Mouse (Mus musculus) heart, embryonic 14.5 days (tissue): ENCODE measurements around the gene Dcst2. TPM values are rescaled to one million over a fixed set of nuclear protein-coding genes. Genes with fewer than 3 reads are reported as not detected.

Experiments used
- ATAC-seq: fragments of 200-750 bp; cut with Nextera tagmentation; 2 replicates; pipeline ENCODE4 v1.8.0; 2017; ENCODE audit warnings: low read depth, moderate TSS enrichment; ENCODE audit not compliant: insufficient number of reproducible peaks, insufficient read depth, low FRiP score
- H3K27ac ChIP-seq, 2 experiments: fragments of 200-500 bp in 1 of 2; fragments of 300-500 bp in 1 of 2; sonication (generic) in 1 of 2; replicated peaks in 1 of 2; 2 replicates each; pipeline ENCODE4 v1.5.1; 2012 to 2014; ENCODE audit warnings: low read depth in 2 of 2, low read length in 2 of 2, control low read depth in 1 of 2, mild to moderate bottlenecking in 1 of 2, mixed read lengths in 1 of 2; ENCODE audit not compliant: control insufficient read depth in 1 of 2, insufficient read depth in 1 of 2
- H3K27me3 ChIP-seq: fragments of 300-500 bp; sonication (generic); 2 replicates; pipeline ENCODE4 v1.6.1; 2014; ENCODE audit warnings: mild to moderate bottlenecking, low read length, control low read depth; ENCODE audit not compliant: control insufficient read depth, insufficient read depth
- H3K36me3 ChIP-seq: fragments of 300-500 bp; sonication (generic); 2 replicates; pipeline ENCODE4 v1.6.1; 2014; ENCODE audit warnings: mild to moderate bottlenecking, control low read depth, low read length, mixed read lengths; ENCODE audit not compliant: control insufficient read depth, insufficient read depth
- H3K4me1 ChIP-seq, 2 experiments: fragments of 200-500 bp in 1 of 2; fragments of 300-500 bp in 1 of 2; sonication (generic) in 1 of 2; 2 replicates each; pipeline ENCODE4 v1.6.1; 2012 to 2014; ENCODE audit warnings: low read length in 2 of 2, control low read depth in 1 of 2, mixed read lengths in 1 of 2; ENCODE audit not compliant: control insufficient read depth in 2 of 2, insufficient read depth in 2 of 2
- H3K4me2 ChIP-seq: fragments of 300-500 bp; sonication (generic); 2 replicates; pipeline ENCODE4 v1.6.1; 2014; ENCODE audit warnings: mild to moderate bottlenecking, low read length
- H3K4me3 ChIP-seq, 2 experiments: fragments of 200-500 bp in 1 of 2; fragments of 300-500 bp in 1 of 2; sonication (generic) in 1 of 2; 2 replicates each; pipeline ENCODE4 v1.5.1; 2012 to 2014; ENCODE audit warnings: low read length in 2 of 2, mild to moderate bottlenecking in 2 of 2, control low read depth in 1 of 2, low read depth in 1 of 2, moderate library complexity in 1 of 2; ENCODE audit not compliant: control insufficient read depth in 1 of 2, insufficient read depth in 1 of 2
- H3K9ac ChIP-seq: fragments of 300-500 bp; sonication (generic); 2 replicates; pipeline ENCODE4 v1.6.1; 2014; ENCODE audit warnings: mild to moderate bottlenecking, low read length
- H3K9me3 ChIP-seq: fragments of 300-500 bp; sonication (generic); 2 replicates; pipeline ENCODE4 v1.6.1; 2016; ENCODE audit warnings: low read length, control low read depth; ENCODE audit not compliant: control insufficient read depth
- WGBS: fragments of 180-500 bp; shearing (Covaris S2); extraction: QIAGEN DNeasy Blood & Tissue Kit; methylation state at CpG from one replicate; pipeline ENCODE4 v1.1.7; 2014; 5-methylcytosine and 5-hydroxymethylcytosine counted together
- polyA plus RNA-seq: library from polyadenylated mRNA; unstranded; fragments of >200 nt; fragmentation: Nextera tagmentation; extraction: Ambion mirVana; gene quantifications from 2 replicates; pipeline ENCODE4 v1.2.1, GENCODE M21; 2014

Gene Dcst2
- polyA plus RNA-seq, 1 experiment from 2014 or later = not detected

DNA sequence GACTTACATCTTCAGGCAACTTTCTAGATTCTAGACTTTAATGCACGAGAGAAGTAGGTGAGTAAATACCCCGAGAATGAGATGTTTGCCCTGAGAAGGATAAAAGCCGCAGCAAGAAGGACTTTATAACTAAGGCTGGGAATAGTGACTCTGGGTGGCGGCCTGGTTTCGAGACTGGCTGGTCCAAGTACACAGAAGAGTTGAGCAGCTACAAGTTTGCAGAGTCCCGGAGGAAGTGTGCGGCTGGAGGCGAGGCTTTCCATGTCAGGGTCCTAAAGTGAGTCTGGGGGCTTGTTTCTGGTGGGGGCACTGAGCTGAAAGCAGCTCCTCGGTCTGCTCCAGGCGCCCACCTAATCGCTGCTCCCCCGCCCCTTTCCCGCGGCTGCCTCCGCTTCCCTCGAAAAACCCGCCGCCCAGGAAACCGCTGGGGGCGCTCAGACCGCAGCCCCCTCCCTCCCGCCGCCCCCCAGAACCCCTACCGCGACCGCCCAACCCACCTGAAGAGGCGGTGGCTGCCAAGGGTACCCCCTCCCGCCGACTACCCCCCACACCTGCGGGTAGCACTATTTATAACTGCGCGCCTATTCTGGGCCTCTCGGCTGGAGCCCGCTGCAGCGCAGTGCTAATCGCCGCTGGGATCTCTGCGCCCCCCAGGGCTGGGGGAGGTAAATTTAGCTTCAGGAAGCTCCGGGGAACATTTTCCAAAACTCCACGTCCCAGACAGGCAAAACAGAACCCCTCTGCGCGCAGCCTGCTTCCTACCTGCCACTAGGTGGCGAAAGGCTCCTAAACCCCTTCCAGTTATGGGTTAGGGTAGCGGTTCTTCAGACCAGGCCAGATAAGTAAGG lies 34.3 kb downstream of the Dcst2 start:
- Histone ChIP-seq H3K9me3 (no peaks in the 10 kb centered on the region), H3K27me3 (no peaks in the 10 kb centered on the region), H3K27ac (peak overlapping the region; percentile 73 to 86), H3K4me3 (peak overlapping the region; percentile 58 to 62), H3K36me3 (peaks cover 7% of the 10 kb centered on the region; the same call in 1 of the 2 replicates), H3K4me1 (peaks cover 14 to 23% of the 10 kb centered on the region in 2 experiments), H3K9ac (peak overlapping the region; percentile 67), H3K4me2 (peak overlapping the region; percentile 93)
- ATAC-seq = no peak
- WGBS = under 1% methylated on average over 44 of the region's 44 CpGs

DNA sequence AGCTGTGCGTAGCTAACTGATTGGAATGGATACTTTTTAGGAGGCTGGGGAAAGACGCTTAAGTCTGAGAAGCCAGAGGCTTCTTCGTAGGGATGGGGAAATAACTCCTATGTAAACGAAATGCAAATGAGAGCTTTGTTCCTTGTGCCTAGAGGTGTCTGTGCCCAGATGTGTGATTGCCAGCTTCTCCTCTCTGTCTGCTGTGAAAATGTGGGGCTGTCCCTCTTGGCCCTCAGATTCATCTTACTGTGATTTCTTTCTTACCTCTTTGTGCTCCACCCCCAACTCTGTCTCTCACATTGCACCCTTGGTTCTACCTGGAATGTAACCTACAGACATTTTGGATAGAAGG lies 34.9 kb downstream of the Dcst2 start:
- no peak for ATAC-seq
- H3K4me1 ChIP-seq = peaks cover 12 to 18% of the 10 kb centered on the region in 2 experiments
- peak overlapping the region; percentile 93 for H3K4me2 ChIP-seq
- H3K27me3 ChIP-seq = no peaks in the 10 kb centered on the region
- H3K9me3 ChIP-seq = no peaks in the 10 kb centered on the region
- peak overlapping the region; percentile 42 to 86 for H3K27ac ChIP-seq
- H3K36me3 ChIP-seq = peaks cover 13% of the 10 kb centered on the region
- H3K9ac ChIP-seq = peak overlapping the region; percentile 67
- peak overlapping the region; percentile 58 to 62 for H3K4me3 ChIP-seq
- WGBS = 0% methylated on average over 4 of the region's 4 CpGs

DNA sequence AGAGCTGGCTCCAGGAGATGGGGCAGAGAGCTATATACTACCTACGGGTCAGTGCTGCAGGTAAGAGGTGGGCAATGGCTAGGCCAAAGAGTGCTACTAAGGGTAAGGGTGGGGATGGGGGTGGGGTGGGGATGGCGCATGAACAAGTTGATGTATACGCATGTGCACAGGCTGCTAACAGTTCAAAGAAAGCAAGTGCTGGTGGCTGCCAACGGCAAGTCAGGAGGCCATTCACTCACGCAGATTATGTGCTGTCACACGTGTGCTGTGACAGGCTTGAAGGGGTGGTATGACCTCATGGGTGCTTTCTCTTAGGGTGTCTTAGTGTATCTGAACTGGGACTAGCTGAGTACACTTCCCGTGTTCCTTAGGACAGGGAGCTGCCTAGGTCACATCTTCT lies 39.6 kb downstream of the Dcst2 start:
- H3K4me2 ChIP-seq = no peak overlapping the region
- H3K27ac ChIP-seq = no peak overlapping the region
- H3K36me3 ChIP-seq = peaks cover 55% of the 10 kb centered on the region
- no peak for ATAC-seq
- WGBS = 84% methylated on average over 7 of the region's 7 CpGs
- H3K4me1 ChIP-seq = peaks cover 4 to 7% of the 10 kb centered on the region in 2 experiments
- H3K27me3 ChIP-seq = no peaks in the 10 kb centered on the region
- no peak overlapping the region for H3K9ac ChIP-seq
- H3K4me3 ChIP-seq = no peak overlapping the region
- no peaks in the 10 kb centered on the region for H3K9me3 ChIP-seq

DNA sequence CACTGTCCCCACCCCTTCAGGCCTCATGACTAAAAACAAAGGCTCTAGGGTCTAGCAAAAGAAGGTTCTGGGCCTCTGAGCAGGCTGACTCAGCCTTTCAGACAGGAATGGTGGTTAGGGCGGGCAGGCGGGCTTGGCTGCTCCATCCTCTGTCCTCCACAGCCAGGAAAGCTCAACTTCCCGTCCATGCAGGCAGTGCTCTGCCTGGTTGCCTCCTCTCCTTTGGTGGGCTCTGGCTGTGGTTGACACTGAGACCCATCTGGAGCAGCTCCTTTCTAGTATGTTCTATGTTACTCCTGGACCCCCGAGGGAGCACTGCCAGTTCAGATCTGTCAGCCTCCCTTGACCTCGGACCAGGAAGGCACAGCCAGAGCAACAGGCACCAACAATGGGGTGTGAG lies 40.9 kb downstream of the Dcst2 start, which contains the start of gene Lenep:
Gene Lenep (minus strand): TSS at position 101 of the 400 bp plus-strand sequence.
- 80% methylated on average over 5 of the region's 5 CpGs for WGBS
- ATAC-seq = no peak
- Histone ChIP-seq H3K4me1 (no peaks in the 10 kb centered on the region), H3K9ac (no peak within 1 kb of the TSS), H3K4me3 (no peak within 1 kb of the TSS), H3K27ac (no peak within 1 kb of the TSS), H3K36me3 (peaks cover 66% of the 10 kb centered on the region), H3K9me3 (no peaks in the 10 kb centered on the region), H3K27me3 (no peaks in the 10 kb centered on the region), H3K4me2 (no peak within 1 kb of the TSS)

DNA sequence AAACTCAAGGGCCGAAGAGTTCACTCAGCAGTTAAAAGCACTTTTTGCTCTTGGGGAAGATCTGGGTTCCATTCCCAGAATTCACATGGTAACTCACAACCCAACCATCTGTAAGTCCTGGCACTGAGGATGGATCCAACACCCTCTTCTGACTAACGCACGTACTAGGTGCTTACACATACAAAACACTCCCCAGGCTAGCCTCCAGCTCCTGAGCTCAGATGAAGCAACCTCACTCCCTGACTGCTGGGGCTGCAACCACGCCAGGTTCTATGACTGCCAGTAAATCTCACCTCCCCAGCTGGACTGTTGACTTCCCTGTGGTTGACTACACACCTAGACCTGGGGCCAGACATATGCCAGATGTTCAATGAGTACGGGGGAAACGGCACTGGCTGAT lies 45.1 kb downstream of the Dcst2 start:
- 84% methylated on average over 6 of the region's 6 CpGs for WGBS
- H3K27me3 ChIP-seq = no peaks in the 10 kb centered on the region
- ATAC-seq = no peak
- no peak overlapping the region for H3K4me3 ChIP-seq
- no peak overlapping the region for H3K27ac ChIP-seq
- peaks cover 6 to 7% of the 10 kb centered on the region in 2 experiments for H3K4me1 ChIP-seq
- H3K4me2 ChIP-seq = no peak overlapping the region
- no peaks in the 10 kb centered on the region for H3K9me3 ChIP-seq
- H3K36me3 ChIP-seq = peaks cover 62% of the 10 kb centered on the region
- H3K9ac ChIP-seq = no peak overlapping the region

DNA sequence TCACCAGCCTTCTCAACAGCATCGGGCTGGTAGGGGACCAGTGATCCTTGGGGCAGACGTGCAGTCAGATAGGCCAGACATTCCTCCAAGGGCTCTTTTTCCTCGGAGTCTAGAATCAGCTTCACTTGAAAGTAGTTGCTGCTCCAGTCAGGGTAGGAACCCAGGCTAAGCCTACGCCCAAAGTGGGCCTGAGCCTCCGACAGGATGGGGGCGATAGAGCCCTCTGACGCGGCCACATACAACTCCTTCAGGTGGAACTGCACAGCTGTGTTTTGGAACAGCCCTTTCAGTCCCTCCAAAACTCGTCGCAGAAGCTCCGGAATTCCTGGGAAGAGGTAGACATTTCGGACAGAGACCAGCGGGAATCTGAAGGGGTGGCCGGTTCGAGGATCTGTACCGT lies 46.7 kb downstream of the Dcst2 start:
- peaks cover 6 to 7% of the 10 kb centered on the region in 2 experiments for H3K4me1 ChIP-seq
- no peaks in the 10 kb centered on the region for H3K27me3 ChIP-seq
- no peak overlapping the region for H3K9ac ChIP-seq
- H3K4me3 ChIP-seq = no peak overlapping the region
- no peak overlapping the region for H3K4me2 ChIP-seq
- 53% methylated on average over 16 of the region's 16 CpGs for WGBS
- H3K27ac ChIP-seq = no peak overlapping the region
- no peaks in the 10 kb centered on the region for H3K9me3 ChIP-seq
- H3K36me3 ChIP-seq = peaks cover 48% of the 10 kb centered on the region
- no peak for ATAC-seq

DNA sequence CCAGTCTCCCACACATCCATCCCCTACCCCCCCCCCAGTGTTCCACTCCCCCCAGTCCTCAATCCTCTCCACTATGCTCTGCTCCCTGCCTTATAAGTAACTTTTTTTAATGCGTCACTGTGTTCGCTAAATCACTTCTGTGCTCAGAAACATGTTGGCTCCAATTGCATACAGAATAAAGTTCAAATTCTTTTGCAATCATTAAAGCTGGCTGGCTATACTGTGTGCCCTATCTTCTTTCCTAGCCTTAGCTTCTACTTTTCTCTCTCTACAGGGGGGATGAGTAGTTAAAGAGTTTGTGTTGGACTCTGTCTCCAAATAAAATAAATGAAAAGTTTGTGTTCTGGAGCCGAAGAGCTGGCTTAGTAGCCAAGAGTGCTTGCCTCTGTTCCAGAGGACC lies 47.9 kb downstream of the Dcst2 start:
- Histone ChIP-seq H3K36me3 (peaks cover 46% of the 10 kb centered on the region), H3K27ac (no peak overlapping the region), H3K9me3 (no peaks in the 10 kb centered on the region), H3K27me3 (no peaks in the 10 kb centered on the region), H3K4me2 (no peak overlapping the region), H3K4me1 (peaks cover 6 to 7% of the 10 kb centered on the region in 2 experiments), H3K4me3 (no peak overlapping the region), H3K9ac (no peak overlapping the region)
- ATAC-seq = no peak
- WGBS = 91% methylated on average over 3 of the region's 3 CpGs
